Mouse (Mus musculus) myocyte (in vitro differentiated cells): Measurements from ENCODE around the gene Cacna2d4. TPM values are rescaled to one million over a fixed set of nuclear protein-coding genes. Genes with fewer than 3 reads are reported as not detected.
"Not testable (repeated sequence)": the region's sequence is repeated elsewhere in the genome, so short reads cannot be mapped to it uniquely, and the experiment has no call there.

ENCODE experiments used
- H3K27me3 ChIP-seq: one replicate; pipeline ENCODE4 v1.6.1; 2011; ENCODE audit not compliant: control insufficient read depth, insufficient read depth, insufficient read length
- H3K36me3 ChIP-seq: one replicate; pipeline ENCODE4 v1.6.1; 2011; ENCODE audit not compliant: control insufficient read depth, insufficient read depth
- H3K4me2 ChIP-seq: one replicate; pipeline ENCODE4 v1.6.1; 2011; ENCODE audit warnings: low read depth, control low read depth
- H3K4me3 ChIP-seq: one replicate; pipeline ENCODE4 v1.5.1; 2011; ENCODE audit warnings: mild to moderate bottlenecking, control low read depth, moderate library complexity
- H3K79me2 ChIP-seq: one replicate; pipeline ENCODE4 v1.6.1; 2011; ENCODE audit not compliant: control insufficient read depth, insufficient read depth
- H3ac ChIP-seq: one replicate; pipeline ENCODE4 v1.6.1; 2011; ENCODE audit not compliant: control insufficient read depth, insufficient read length
- CEBPB ChIP-seq: IDR thresholded peaks from 2 replicates; pipeline ENCODE4 v1.6.1; 2011; ENCODE audit warnings: mild to moderate bottlenecking, moderate library complexity; ENCODE audit not compliant: poor library complexity, insufficient read depth, severe bottlenecking
- E2F4 ChIP-seq: IDR thresholded peaks from one replicate; pipeline ENCODE4 v1.6.1; 2011; ENCODE audit warnings: mild to moderate bottlenecking, control low read depth, moderate library complexity; ENCODE audit not compliant: insufficient read depth
- MAX ChIP-seq: IDR thresholded peaks from one replicate; pipeline ENCODE4 v1.6.1; 2011; ENCODE audit warnings: low read depth, mild to moderate bottlenecking, control low read depth
- MYOD1 ChIP-seq, 3 experiments: IDR thresholded peaks; one replicate each; pipeline ENCODE4 v1.6.1; 2011; ENCODE audit warnings: control low read depth in 2 of 3, low read depth in 2 of 3, mild to moderate bottlenecking in 2 of 3, moderate library complexity in 1 of 3; ENCODE audit not compliant: insufficient read length in 2 of 3, control insufficient read depth in 1 of 3
- MYOG ChIP-seq, 3 experiments: IDR thresholded peaks; one replicate each; pipeline ENCODE4 v1.6.1; 2011; ENCODE audit warnings: control low read depth in 2 of 3, low read depth in 2 of 3, mild to moderate bottlenecking in 2 of 3; ENCODE audit not compliant: insufficient read length in 2 of 3, control insufficient read depth in 1 of 3, insufficient read depth in 1 of 3
- POLR2A ChIP-seq: IDR thresholded peaks from one replicate; pipeline ENCODE4 v1.6.1; 2011; ENCODE audit warnings: low read depth, mild to moderate bottlenecking, control low read depth, moderate library complexity; ENCODE audit not compliant: insufficient read length
- POLR2AphosphoS2 ChIP-seq: IDR thresholded peaks from one replicate; pipeline ENCODE4 v1.6.1; 2011; ENCODE audit warnings: low read depth, control low read depth; ENCODE audit not compliant: insufficient read length
- REST ChIP-seq: IDR thresholded peaks from one replicate; pipeline ENCODE4 v1.6.1; 2011; ENCODE audit warnings: mild to moderate bottlenecking, control low read depth, moderate library complexity; ENCODE audit not compliant: insufficient read depth, insufficient read length
- SRF ChIP-seq: IDR thresholded peaks from one replicate; pipeline ENCODE4 v1.6.1; 2011; ENCODE audit warnings: low read depth; ENCODE audit not compliant: control insufficient read depth, insufficient read length
- TCF12 ChIP-seq: IDR thresholded peaks from one replicate; pipeline ENCODE4 v1.6.1; 2011; ENCODE audit warnings: mild to moderate bottlenecking, control low read depth; ENCODE audit not compliant: poor library complexity, insufficient read depth, severe bottlenecking
- TCF3 ChIP-seq: IDR thresholded peaks from one replicate; pipeline ENCODE4 v1.6.1; 2011; ENCODE audit warnings: low read depth, control low read depth; ENCODE audit not compliant: insufficient read length
- USF1 ChIP-seq: IDR thresholded peaks from one replicate; pipeline ENCODE4 v1.6.1; 2011; ENCODE audit warnings: low read depth, mild to moderate bottlenecking, control low read depth, moderate library complexity
- polyA plus RNA-seq: library from polyadenylated mRNA; unstranded; fragments of >200 nt; fragmentation: generic; extraction: Trizol; gene quantifications from one replicate; pipeline ENCODE4 v1.2.1, GENCODE M21; 2012; ENCODE audit warnings: missing spikeins

Cacna2d4 gene
- polyA plus RNA-seq, 1 experiment = not detected

DNA sequence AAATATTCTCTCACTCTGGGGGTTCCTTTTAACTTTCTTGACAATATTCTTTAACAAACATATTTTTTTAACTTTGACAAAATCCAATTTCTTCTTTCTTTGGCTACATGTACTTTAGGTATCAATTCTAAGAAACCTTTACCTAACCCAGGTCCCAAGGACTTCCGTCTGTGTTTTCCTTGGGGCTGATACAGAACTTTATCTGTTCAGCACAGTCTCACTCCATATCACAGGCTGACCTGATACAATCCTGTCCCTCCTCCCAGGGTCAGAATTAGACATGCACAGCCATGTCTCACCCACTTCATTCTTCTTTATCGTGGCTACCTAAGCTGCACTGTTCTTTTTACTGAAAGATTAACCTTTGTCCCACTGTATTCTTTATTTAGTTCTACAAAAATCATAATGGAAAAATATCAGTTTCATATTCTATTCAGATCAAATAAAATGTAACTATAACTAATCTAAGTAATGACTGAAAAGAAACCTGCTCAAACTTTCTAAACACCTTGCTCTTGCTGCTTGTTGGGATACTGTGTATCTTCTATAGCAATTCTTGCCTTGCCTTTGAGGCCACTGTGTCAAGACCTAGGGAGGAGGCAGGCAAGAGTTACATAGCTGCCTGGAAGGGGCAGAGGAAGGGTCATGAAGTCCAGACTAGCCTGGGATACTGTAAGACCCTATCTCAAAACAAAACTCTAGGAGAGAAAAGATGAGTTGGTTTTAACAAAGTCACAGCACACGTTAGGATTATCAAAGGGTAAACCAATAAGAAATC, 124.8 kb downstream of the Cacna2d4 start:
- no peak for TF ChIP-seq TCF12
- no peak for TF ChIP-seq POLR2A
- TF ChIP-seq MAX = no peak
- no peak for TF ChIP-seq E2F4
- no peak for TF ChIP-seq MYOG (IDR thresholded peaks at IDR 0.05; ENCODE audit: control insufficient read depth in 1 of 3, insufficient read depth in 1 of 3, insufficient read length in 2 of 3, low read depth in 2 of 3)
- no peak for TF ChIP-seq CEBPB
- TF ChIP-seq REST = no peak
- no peak for TF ChIP-seq TCF3
- Histone ChIP-seq H3K4me3 (no peak overlapping the region), H3K36me3 (peaks cover 31% of the 10 kb centered on the region), H3ac (no peak overlapping the region), H3K27me3 (no peaks in the 10 kb centered on the region), H3K4me2 (no peak overlapping the region), H3K79me2 (no peaks in the 10 kb centered on the region)

GRCm38 (mm10) chr6:119363593-119363992, 127.3 kb downstream of the Cacna2d4 start:
- H3ac ChIP-seq = no peak overlapping the region
- no peak for TF ChIP-seq POLR2AphosphoS2
- H3K79me2 ChIP-seq = no peaks in the 10 kb centered on the region
- peaks cover 26% of the 10 kb centered on the region for H3K36me3 ChIP-seq
- no peak overlapping the region for H3K4me2 ChIP-seq
- no peaks in the 10 kb centered on the region for H3K27me3 ChIP-seq
- no peak overlapping the region for H3K4me3 ChIP-seq

GRCm38 (mm10) chr6:119366800-119367199, 130.5 kb downstream of the Cacna2d4 start:
- H3ac ChIP-seq, H3K4me3 ChIP-seq, H3K4me2 ChIP-seq, H3K27me3 ChIP-seq: not testable (repeated sequence)
- H3K36me3 ChIP-seq = peaks cover 10% of the 10 kb centered on the region
- peaks cover 11% of the 10 kb centered on the region for H3K79me2 ChIP-seq

DNA sequence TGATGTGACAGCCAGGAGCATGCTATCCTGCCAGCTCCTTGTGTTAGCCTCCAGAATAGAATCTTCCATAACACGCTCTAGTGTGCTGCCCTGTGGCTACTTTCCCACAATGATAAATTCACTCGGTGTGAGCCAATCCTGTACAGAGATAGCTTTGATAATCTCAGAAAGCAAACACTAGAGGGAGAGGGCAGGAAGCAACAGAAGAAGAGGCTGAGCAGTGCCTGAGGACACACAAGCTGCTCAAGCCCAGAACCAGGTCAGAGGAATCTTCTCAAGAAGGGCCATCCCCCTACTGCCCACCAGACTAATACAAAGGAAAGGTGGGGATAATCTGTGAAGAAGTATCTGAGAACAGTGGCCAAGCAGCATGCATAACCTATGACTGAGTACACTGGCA, 131.1 kb downstream of the Cacna2d4 start:
- H3K36me3 ChIP-seq = peaks cover 10% of the 10 kb centered on the region
- no peak overlapping the region for H3ac ChIP-seq
- H3K79me2 ChIP-seq = peaks cover 17% of the 10 kb centered on the region
- TF ChIP-seq REST (no peak), POLR2AphosphoS2 (no peak), MAX (no peak), TCF12 (no peak), MYOD1 (IDR thresholded peaks at IDR 0.05; ENCODE audit: control insufficient read depth in 1 of 3, insufficient read length in 2 of 3, low read depth in 2 of 3) (no peak), SRF (no peak), USF1 (no peak), CEBPB (no peak), POLR2A (no peak), TCF3 (no peak)
- no peaks in the 10 kb centered on the region for H3K27me3 ChIP-seq
- H3K4me2 ChIP-seq = no peak overlapping the region
- no peak overlapping the region for H3K4me3 ChIP-seq

DNA sequence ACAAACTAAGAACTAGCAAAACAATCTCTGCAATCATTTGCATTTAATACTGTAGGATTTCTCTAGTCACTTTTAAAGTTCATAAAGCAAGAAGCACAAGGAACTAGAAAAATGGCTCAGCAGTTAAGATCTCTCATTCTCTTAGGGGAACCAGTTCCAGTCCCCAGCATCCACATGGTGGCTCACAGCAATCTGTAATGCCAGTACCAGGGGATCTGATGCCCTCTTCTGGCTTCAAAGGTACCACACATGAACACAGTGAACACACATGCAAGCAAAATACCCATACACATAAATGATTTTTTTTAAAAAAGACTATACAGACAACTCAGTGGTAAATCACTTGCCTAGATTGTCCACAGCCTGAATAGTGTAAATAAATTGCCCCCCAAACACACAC, 135.3 kb downstream of the Cacna2d4 start:
- Histone ChIP-seq H3K4me3 (no peak overlapping the region), H3K36me3 (no peaks in the 10 kb centered on the region), H3K27me3 (no peaks in the 10 kb centered on the region), H3ac (no peak overlapping the region), H3K4me2 (no peak overlapping the region), H3K79me2 (peaks cover 54% of the 10 kb centered on the region)
- TF ChIP-seq POLR2A (no peak), TCF12 (no peak), POLR2AphosphoS2 (no peak), CEBPB (no peak)

- H3K4me3 ChIP-seq = no peak overlapping the region
- H3K27me3 ChIP-seq = no peaks in the 10 kb centered on the region
- H3K79me2 ChIP-seq = peaks cover 60% of the 10 kb centered on the region
- H3K36me3 ChIP-seq = no peaks in the 10 kb centered on the region
- H3ac ChIP-seq = no peak overlapping the region
- no peak overlapping the region for H3K4me2 ChIP-seq
- TF ChIP-seq USF1 (no peak), REST (no peak), MYOD1 (IDR thresholded peaks at IDR 0.05; ENCODE audit: control insufficient read depth in 1 of 3, insufficient read length in 2 of 3, low read depth in 2 of 3) (no peak), SRF (no peak), POLR2AphosphoS2 (no peak), CEBPB (no peak), MAX (no peak), TCF3 (no peak), E2F4 (no peak), POLR2A (no peak), MYOG (IDR thresholded peaks at IDR 0.05; ENCODE audit: control insufficient read depth in 1 of 3, insufficient read depth in 1 of 3, insufficient read length in 2 of 3, low read depth in 2 of 3) (no peak), TCF12 (no peak)
These were observed 135.9 kb downstream of the Cacna2d4 start for GRCm38 (mm10) chr6:119372237-119372636.
